Mouse (Mus musculus) heart, embryonic 13.5 days (tissue): ENCODE results near the gene Spc25. TPM values are rescaled to one million over a fixed set of nuclear protein-coding genes. Genes with fewer than 3 reads are reported as not detected.

Experiments
- ATAC-seq: fragments of 200-750 bp; cut with Nextera tagmentation; 2 replicates; pipeline ENCODE4 v1.8.0; 2017; ENCODE audit warnings: moderate TSS enrichment; ENCODE audit not compliant: insufficient number of reproducible peaks, low FRiP score, low TSS enrichment; ENCODE audit errors: extremely low read depth
- H3K27ac ChIP-seq: fragments of 300-500 bp; sonication (generic); replicated peaks from 2 replicates; pipeline ENCODE4 v1.5.1; 2015; ENCODE audit warnings: moderate library complexity, mild to moderate bottlenecking, inconsistent platforms
- H3K27me3 ChIP-seq: fragments of 300-500 bp; sonication (generic); replicated peaks from 2 replicates; pipeline ENCODE4 v1.6.1; 2015; ENCODE audit warnings: mild to moderate bottlenecking, inconsistent platforms
- H3K36me3 ChIP-seq: fragments of 300-500 bp; sonication (generic); 2 replicates; pipeline ENCODE4 v1.6.1; 2015; ENCODE audit warnings: mild to moderate bottlenecking, inconsistent platforms
- H3K4me1 ChIP-seq: fragments of 300-500 bp; sonication (generic); 2 replicates; pipeline ENCODE4 v1.6.1; 2015; ENCODE audit warnings: inconsistent platforms
- H3K4me2 ChIP-seq: fragments of 300-500 bp; sonication (generic); 2 replicates; pipeline ENCODE4 v1.6.1; 2015; ENCODE audit warnings: inconsistent platforms, mild to moderate bottlenecking, moderate library complexity
- H3K4me3 ChIP-seq: fragments of 300-500 bp; sonication (generic); 2 replicates; pipeline ENCODE4 v1.5.1; 2015; ENCODE audit warnings: moderate library complexity, mild to moderate bottlenecking, inconsistent platforms
- H3K9ac ChIP-seq: fragments of 300-500 bp; sonication (generic); 2 replicates; pipeline ENCODE4 v1.6.1; 2015; ENCODE audit warnings: inconsistent platforms, mild to moderate bottlenecking, moderate library complexity
- H3K9me3 ChIP-seq: fragments of 300-500 bp; sonication (generic); 2 replicates; pipeline ENCODE4 v1.6.1; 2016; ENCODE audit warnings: inconsistent platforms
- WGBS: fragments of 180-500 bp; shearing (Covaris S2); methylation state at CpG from one replicate; pipeline ENCODE4 v1.1.7; 2015; ENCODE audit warnings: mixed read lengths; 5-methylcytosine and 5-hydroxymethylcytosine counted together
- polyA plus RNA-seq: library from polyadenylated mRNA; unstranded; fragments of >200 nt; fragmentation: Nextera tagmentation; extraction: Ambion mirVana; gene quantifications from 2 replicates; pipeline ENCODE4 v1.2.1, GENCODE M21; 2015

The Spc25 gene
- polyA plus RNA-seq = 132 and 144 TPM in 2 replicates

- peak; percentile 98 for ATAC-seq
- peak within 1 kb of the TSS; percentile 96 for H3K4me3 ChIP-seq
- no peaks in the 10 kb centered on the region for H3K27me3 ChIP-seq
- peak within 1 kb of the TSS; percentile 84 for H3K27ac ChIP-seq
- peaks cover 13% of the 10 kb centered on the region for H3K4me1 ChIP-seq
- peak within 1 kb of the TSS; percentile 92 for H3K9ac ChIP-seq
- H3K9me3 ChIP-seq = no peaks in the 10 kb centered on the region
- peaks cover 23% of the 10 kb centered on the region for H3K36me3 ChIP-seq
- under 1% methylated on average over 43 of the region's 46 CpGs for WGBS
- H3K4me2 ChIP-seq = peak within 1 kb of the TSS; percentile 84
These were observed at the start of gene Spc25 for GRCm38 (mm10) chr2:69205791-69206351. Gene Spc25, minus strand, starts transcription at chr2:69206194.

GRCm38 (mm10) chr2:69248221-69248755 is 42.3 kb upstream of the Spc25 start:
- ATAC-seq = no peak
- 61% methylated on average over 16 of the region's 16 CpGs for WGBS

GRCm38 (mm10) chr2:69247081-69247480 is 41.1 kb upstream of the Spc25 start:
- Histone ChIP-seq H3K9ac (no peak overlapping the region), H3K4me1 (no peaks in the 10 kb centered on the region), H3K36me3 (no peaks in the 10 kb centered on the region), H3K4me3 (no peak overlapping the region), H3K4me2 (no peak overlapping the region), H3K27me3 (no peaks in the 10 kb centered on the region), H3K9me3 (no peaks in the 10 kb centered on the region), H3K27ac (no peak overlapping the region)
- ATAC-seq = no peak
- 90% methylated on average over 1 of the region's 1 CpGs for WGBS

More at GRCm38 (mm10) chr2:69248221-69248755, 42.3 kb upstream of the Spc25 start:
- Histone ChIP-seq H3K27me3 (no peaks in the 10 kb centered on the region), H3K4me3 (no peak overlapping the region), H3K36me3 (no peaks in the 10 kb centered on the region), H3K27ac (no peak overlapping the region), H3K9ac (no peak overlapping the region), H3K9me3 (no peaks in the 10 kb centered on the region), H3K4me2 (no peak overlapping the region), H3K4me1 (no peaks in the 10 kb centered on the region)

- no peaks in the 10 kb centered on the region for H3K4me1 ChIP-seq
- 31% methylated on average over 2 of the region's 2 CpGs for WGBS
- H3K27me3 ChIP-seq = no peaks in the 10 kb centered on the region
- no peaks in the 10 kb centered on the region for H3K36me3 ChIP-seq
- no peaks in the 10 kb centered on the region for H3K9me3 ChIP-seq
- H3K4me3 ChIP-seq = no peak overlapping the region
- H3K4me2 ChIP-seq = no peak overlapping the region
- no peak overlapping the region for H3K27ac ChIP-seq
- H3K9ac ChIP-seq = no peak overlapping the region
- no peak for ATAC-seq
These were observed 38.9 kb upstream of the Spc25 start for GRCm38 (mm10) chr2:69244924-69245323.

- no peaks in the 10 kb centered on the region for H3K4me1 ChIP-seq
- H3K27me3 ChIP-seq = no peaks in the 10 kb centered on the region
- no peaks in the 10 kb centered on the region for H3K36me3 ChIP-seq
- no peaks in the 10 kb centered on the region for H3K9me3 ChIP-seq
- H3K9ac ChIP-seq = no peak overlapping the region
- 80% methylated on average over 9 of the region's 9 CpGs for WGBS
- no peak overlapping the region for H3K4me2 ChIP-seq
- no peak overlapping the region for H3K4me3 ChIP-seq
- no peak overlapping the region for H3K27ac ChIP-seq
- no peak for ATAC-seq
These were observed 33.3 kb upstream of the Spc25 start for GRCm38 (mm10) chr2:69239315-69239714.

- ATAC-seq = no peak
- Histone ChIP-seq H3K27ac (no peak overlapping the region), H3K4me3 (no peak overlapping the region), H3K4me2 (no peak overlapping the region), H3K36me3 (no peaks in the 10 kb centered on the region), H3K4me1 (no peaks in the 10 kb centered on the region), H3K9ac (no peak overlapping the region), H3K9me3 (no peaks in the 10 kb centered on the region), H3K27me3 (no peaks in the 10 kb centered on the region)
- 73% methylated on average over 5 of the region's 5 CpGs for WGBS
These were observed 29.1 kb upstream of the Spc25 start for GRCm38 (mm10) chr2:69234976-69235678.

- Histone ChIP-seq H3K9ac (no peak overlapping the region), H3K4me2 (no peak overlapping the region)
These were observed 26.1 kb upstream of the Spc25 start for GRCm38 (mm10) chr2:69232101-69232500.

GRCm38 (mm10) chr2:69230137-69230536 is 24.1 kb upstream of the Spc25 start:
- H3K9ac ChIP-seq = no peak overlapping the region
- 67% methylated on average over 2 of the region's 2 CpGs for WGBS
- H3K4me1 ChIP-seq = no peaks in the 10 kb centered on the region
- H3K27ac ChIP-seq = no peak overlapping the region
- no peak overlapping the region for H3K4me2 ChIP-seq
- H3K36me3 ChIP-seq = no peaks in the 10 kb centered on the region
- no peak overlapping the region for H3K4me3 ChIP-seq
- H3K27me3 ChIP-seq = no peaks in the 10 kb centered on the region
- no peak for ATAC-seq
- no peaks in the 10 kb centered on the region for H3K9me3 ChIP-seq

More at GRCm38 (mm10) chr2:69232101-69232500, 26.1 kb upstream of the Spc25 start:
- H3K4me1 ChIP-seq = no peaks in the 10 kb centered on the region
- no peaks in the 10 kb centered on the region for H3K27me3 ChIP-seq
- no peak overlapping the region for H3K27ac ChIP-seq
- H3K36me3 ChIP-seq = no peaks in the 10 kb centered on the region
- no peak overlapping the region for H3K4me3 ChIP-seq
- H3K9me3 ChIP-seq = no peaks in the 10 kb centered on the region
- ATAC-seq = no peak

GRCm38 (mm10) chr2:69228635-69229034 is 22.6 kb upstream of the Spc25 start:
- Histone ChIP-seq H3K36me3 (no peaks in the 10 kb centered on the region), H3K4me1 (no peaks in the 10 kb centered on the region), H3K27ac (no peak overlapping the region), H3K27me3 (no peaks in the 10 kb centered on the region), H3K4me2 (no peak overlapping the region), H3K4me3 (no peak overlapping the region), H3K9me3 (no peaks in the 10 kb centered on the region), H3K9ac (no peak overlapping the region)
- 67% methylated on average over 6 of the region's 6 CpGs for WGBS
- no peak for ATAC-seq

GRCm38 (mm10) chr2:69226876-69227275 is 20.9 kb upstream of the Spc25 start:
- ATAC-seq = no peak
- H3K9me3 ChIP-seq = no peaks in the 10 kb centered on the region
- no peak overlapping the region for H3K4me3 ChIP-seq
- 0 out of 2 replicates have a peak, but pooled peaks cover 2% of the 10 kb centered on the region for H3K4me1 ChIP-seq
- no peaks in the 10 kb centered on the region for H3K27me3 ChIP-seq
- H3K27ac ChIP-seq = no peak overlapping the region
- H3K9ac ChIP-seq = no peak overlapping the region
- 85% methylated on average over 9 of the region's 9 CpGs for WGBS
- H3K4me2 ChIP-seq = no peak overlapping the region
- no peaks in the 10 kb centered on the region for H3K36me3 ChIP-seq

GRCm38 (mm10) chr2:69224724-69225123 is 18.7 kb upstream of the Spc25 start:
- no peaks in the 10 kb centered on the region for H3K27me3 ChIP-seq
- 47% methylated on average over 2 of the region's 2 CpGs for WGBS
- no peak for ATAC-seq

More at GRCm38 (mm10) chr2:69224724-69225123, 18.7 kb upstream of the Spc25 start:
- H3K4me1 ChIP-seq = 0 out of 2 replicates have a peak, but pooled peaks cover 4% of the 10 kb centered on the region
- no peaks in the 10 kb centered on the region for H3K36me3 ChIP-seq
- H3K4me2 ChIP-seq = no peak overlapping the region
- no peak overlapping the region for H3K9ac ChIP-seq
- H3K4me3 ChIP-seq = no peak overlapping the region
- no peaks in the 10 kb centered on the region for H3K9me3 ChIP-seq
- H3K27ac ChIP-seq = no peak overlapping the region
